Mouse (Mus musculus): Measurements from ENCODE around the gene Klb.

Gene Klb

DNA sequence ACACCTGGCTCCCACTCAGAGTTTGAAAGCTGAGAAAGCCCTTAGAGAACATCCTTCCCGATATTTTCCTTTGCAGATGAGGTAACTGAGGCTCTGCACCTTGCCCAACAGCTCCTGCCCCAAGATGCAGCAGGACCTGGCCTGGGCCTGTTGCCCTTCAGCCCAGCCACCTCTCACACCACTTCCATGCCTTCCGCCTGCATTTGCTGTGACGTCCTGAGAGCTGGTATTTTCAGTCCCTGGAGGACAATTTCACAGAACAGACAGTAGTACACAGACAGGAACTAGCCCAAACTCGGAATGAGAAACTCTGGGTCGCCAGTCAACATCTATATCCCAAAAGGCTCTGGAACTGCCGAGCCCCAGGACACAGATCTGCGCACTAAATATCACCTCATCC lies 26.6 kb downstream of the Klb start:
- DNase-seq (ENCODE audit: low spot score) = no peak

DNA sequence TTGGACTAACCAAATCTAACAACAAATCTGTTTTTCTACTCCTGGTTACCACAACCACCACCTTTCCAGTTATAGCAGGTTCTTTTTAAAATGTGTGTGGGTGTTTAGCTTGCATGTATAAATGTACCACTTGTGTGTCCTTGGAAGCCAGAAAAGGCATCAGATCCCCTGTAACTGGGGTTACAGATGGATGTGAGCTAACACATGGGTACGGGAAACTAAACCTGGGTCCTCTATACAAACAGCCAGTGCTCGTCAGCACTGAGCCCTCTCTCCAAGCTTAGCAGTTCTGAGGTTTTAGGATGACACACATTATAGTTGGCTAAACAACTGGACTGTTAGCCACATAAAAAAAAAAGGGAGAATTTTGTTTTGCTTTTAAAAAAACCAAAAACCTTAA lies 37.6 kb downstream of the Klb start:
- DNase-seq (ENCODE audit: low spot score) = no peak

DNA sequence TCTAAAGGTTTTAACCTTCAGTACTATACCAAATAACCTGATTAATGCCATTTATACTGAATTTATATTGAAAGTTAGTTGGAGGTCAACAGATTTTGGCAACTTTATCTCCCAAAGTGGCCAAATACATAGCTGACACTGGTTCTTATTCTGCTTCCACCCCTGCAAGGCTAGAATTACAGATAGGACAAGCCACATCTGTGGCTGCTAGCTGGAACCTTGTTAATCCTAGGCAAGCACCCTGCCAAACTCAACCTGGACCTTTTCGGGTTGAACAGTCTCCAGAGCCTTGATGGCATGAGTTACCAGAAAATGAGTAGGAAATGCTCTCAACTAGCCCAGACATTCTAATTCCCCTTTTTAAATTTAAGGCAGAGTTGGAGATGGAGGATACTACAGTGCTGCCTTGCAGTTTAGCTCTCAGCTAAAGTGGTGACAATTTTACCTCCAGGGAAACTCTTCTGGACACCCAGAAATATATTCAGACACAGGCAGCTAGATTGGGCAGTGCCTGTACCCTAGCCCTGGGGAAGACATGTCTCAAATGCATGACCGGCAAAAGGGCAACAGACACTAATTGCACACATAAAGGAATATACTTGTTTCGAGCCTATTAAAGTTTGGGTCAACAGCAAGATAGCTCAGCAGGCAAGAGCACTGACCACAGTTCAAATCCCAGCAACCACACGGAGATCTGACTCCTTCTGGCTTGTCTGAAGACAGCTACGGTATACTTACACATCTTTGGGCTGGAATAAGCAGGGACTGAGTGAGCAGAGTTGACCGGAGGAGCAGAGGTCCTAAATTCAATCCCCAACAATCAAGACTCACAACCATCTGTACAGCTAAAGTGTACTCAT lies 39.1 kb downstream of the Klb start:
- DNase-seq (ENCODE audit: low spot score) = no peak

DNA sequence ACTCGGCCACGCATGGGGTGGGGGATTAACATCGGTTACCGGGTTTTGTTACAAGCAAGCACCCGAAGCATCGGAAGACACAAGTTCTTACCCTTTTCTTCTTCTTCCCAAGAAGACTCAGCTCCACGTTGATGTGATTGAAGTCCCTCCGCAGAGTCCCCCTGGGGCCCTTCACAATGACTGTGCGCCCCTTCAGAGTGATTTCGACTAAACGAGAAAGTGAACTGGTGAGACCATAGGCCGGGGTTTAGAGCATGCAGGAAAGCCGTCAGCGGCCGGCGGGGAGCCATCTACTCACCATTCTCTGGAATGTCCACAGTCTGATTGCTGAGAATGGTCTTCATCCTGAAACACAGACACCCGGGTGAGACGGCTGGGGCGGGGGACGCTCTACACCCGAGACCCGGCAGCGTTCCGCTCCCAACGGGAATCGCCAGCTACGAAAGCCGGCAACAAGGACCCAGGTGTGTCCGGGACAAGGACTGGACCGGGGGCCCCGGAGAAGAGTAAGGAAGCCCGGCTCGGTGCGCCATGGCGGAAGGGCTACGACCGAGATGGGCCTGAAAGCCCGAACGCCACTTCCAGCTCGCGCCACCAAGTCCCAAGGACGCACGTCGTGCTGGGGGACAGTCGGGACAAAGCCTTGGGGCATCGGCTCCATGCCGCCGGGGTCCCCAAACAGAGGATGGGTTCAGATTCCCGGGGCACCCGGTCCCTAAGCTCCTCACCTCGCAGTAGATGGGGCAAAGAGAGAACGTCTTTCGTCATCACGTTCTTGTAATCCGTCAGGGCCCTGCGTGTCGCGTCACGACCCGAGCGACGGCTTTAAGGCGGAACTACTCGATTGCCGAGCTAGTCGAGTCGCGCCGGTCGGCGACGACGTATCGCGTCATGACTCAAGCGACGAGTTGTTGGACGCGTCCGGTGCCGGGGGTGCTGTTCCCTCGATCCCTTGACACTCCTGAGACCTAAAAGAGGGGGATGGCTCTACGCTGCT lies 42.8 kb downstream of the Klb start, which contains the start of the genes Rpl9 and Lias:
Rpl9 (minus strand) TSS at position 797 of the 997 bp plus-strand sequence.
Lias (plus strand) TSS at position 850 of the 997 bp plus-strand sequence.
- peak; percentile 98 for DNase-seq (ENCODE audit: low spot score)

DNA sequence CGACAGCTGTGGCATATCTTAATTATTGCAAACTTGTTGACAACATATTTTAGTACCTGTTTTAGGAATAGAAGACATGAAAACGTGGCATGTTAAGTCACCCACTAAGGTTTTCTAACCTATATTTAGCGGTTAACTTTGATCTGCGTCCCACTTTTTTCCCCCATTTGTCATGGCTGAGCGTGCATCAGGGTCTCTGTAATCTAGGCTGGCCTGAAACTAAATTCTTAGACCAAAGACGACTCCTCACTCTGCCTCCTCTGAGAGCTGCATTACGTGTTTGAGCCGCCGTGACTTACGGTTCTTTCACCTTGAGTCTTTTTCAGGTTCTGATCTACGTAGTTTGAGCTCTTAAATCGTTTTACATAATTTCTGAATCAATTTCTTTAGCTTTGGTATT lies 43.6 kb downstream of the Klb start:
- peak; percentile 67 for DNase-seq (ENCODE audit: low spot score)

DNA sequence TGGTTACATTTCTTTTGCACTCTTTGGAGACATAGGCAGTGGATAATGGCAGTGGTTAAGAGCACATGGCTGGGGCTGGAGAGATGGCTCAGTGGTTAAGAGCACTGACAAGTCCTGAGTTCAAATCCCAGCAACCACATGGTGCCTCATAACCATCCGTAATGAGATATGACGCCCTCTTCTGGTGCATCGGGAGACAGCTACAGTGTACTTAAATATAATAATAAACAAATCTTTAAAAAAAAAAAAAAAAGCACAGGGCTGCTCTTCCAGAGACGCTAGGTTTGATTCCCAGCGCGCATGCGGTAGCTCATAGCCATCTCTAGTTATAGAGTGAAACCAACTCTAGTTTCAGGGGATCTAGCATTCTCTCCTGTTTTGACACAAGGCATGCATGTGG lies 46.3 kb downstream of the Klb start:
- no peak for DNase-seq (ENCODE audit: low spot score)

DNA sequence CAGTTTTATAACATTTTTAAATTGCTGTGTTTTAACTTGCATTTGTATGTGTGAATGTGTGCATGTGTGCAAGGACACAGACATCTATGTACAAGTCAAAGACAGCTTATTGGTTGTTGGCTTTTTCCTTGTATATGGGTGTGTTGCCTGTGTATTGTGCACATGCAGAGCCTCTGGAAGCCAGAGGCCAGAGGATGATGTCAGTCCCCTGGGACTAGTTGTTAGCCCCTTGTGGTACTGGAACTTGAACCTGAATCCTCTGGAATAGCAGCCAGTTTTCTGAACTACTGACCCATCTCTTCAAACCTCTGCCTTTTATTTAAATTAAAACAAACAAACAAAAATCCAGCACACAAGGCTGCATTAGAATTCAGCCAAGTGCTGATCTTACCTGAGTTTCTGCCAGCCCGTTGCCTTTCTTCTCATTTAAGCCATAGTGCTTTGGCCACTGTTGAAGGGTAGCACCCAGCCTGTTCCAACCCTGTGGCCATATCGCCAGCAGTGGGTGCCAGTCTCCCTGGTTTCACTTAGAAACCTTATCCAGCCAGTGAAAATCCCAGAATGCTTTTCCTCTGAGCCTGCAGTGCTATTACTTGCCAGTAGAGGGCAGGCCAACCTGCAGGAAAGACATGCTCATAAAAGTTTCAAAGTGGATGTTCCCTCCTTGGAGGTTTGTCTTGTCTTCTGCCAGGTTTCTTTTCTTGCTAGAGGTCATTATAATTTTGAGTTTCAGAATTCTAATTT lies 53.3 kb downstream of the Klb start:
- DNase-seq (ENCODE audit: low spot score) = peak; percentile 84

DNA sequence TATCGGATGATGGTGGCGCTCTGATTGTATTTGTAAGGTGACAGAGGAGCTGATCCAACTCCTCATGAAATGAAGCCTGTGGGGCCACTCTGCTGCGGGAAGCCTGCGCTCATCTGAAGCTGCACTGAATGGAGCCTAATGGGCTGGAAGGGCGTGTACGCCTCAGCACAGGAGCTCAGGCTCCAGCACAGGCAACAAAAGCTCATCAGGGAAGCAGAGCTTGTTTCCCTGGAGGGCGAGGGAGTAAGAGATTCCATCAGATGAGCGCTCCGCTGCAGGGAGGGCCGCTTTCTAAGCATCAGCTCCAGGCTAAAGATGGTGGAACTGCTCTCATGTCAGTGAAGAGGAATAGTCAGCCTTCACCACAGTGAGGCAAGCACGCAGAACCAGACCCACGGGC lies 59.9 kb downstream of the Klb start:
- peak; percentile 36 for DNase-seq (ENCODE audit: low spot score)

DNA sequence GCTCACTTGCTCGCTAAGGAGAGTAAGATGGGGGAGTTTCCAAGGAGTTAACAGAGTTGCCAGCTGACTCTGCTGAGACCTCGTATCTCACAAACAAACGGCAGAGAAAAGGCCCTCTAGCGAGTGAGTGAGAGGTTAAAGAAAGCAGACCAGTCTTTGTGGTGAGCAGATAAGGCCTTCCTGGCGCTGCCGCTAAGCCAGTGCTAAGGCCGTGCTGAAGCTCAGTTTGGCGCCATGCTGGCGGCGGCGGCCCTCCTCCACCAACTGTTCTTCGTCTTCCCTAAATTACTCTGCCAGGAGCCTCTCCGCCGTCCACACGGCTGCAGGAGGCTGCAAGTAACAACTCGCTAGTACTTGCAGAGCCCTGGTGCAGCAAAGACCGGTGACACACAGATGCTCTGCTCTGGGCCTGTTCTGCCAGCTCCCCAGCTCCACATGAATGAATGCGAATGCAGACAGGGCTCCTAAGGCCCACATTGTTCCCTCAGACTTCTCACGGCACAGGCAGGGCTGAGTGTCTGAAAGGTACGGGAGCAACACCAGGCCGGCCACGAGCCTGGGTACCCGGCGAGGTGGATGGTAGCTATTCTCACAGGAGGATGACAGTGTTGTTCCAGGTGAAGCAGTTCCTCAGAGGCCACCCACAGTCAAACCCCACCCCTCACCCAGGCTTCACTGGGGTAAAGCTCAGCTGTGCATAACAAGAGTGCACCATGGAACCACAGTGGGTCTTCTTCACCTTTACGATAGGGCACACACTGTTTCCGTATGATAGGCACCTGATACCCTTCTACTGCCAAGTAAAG lies 67.7 kb downstream of the Klb start:
- peak; percentile 80 for DNase-seq (ENCODE audit: low spot score)

DNA sequence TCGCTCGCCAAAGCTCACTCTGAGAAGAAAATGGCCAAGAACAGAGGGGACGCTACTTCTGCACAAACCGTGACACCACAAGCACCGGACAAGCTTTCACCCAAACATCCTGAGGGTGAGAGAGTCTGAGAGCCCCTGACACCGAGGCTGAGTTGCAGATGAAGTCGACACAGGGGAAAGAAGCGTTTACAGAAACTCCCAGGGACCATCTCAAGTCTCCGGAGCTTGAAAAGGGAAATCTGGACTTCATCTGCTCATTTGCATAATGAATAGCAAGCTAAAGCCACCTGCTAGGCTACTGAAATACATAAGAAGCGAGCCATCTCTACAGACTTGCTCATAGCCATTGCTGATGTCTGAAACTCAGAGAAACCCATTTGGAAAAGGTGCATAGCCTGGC lies 71.0 kb downstream of the Klb start:
- no peak for DNase-seq (ENCODE audit: low spot score)

DNA sequence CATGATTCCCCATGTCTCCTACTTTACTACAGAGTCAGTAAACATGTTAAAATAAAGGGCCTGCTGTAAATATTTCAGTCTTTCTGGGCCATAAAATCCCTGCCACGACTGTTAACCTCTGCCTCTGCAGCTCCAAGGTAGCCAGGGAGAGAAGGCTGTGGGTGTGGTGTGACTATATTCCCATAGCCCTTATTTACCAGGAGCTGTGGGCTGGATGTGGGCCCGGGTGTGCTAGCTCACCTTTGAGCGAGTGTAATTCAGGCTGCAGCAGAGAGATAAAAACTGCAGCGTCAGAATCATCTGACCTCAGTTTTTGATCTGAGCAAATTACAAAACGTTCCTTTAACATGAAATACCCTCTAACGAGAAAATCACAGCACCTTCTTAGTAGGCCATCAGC lies 72.7 kb downstream of the Klb start:
- DNase-seq (ENCODE audit: low spot score) = no peak

DNA sequence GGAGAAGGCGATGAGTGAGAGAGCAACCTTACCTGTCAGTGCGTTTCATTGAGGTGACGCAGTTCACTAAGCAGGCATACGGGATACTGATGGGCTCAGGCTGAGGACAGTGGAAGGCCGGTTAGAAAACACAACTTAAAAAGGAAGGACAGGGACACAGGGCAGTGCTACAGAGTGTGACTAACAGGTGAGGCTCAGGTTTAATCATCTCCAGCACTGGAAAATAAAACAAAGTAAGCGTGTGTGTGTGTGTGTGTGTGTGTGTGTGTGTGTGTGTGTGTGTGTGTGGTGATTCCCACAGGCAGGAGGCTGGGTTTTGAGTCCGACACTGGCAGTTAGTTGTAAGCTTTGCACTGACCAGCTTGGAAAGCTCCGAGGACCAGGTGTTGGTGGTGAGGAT lies 74.7 kb downstream of the Klb start:
- DNase-seq (ENCODE audit: low spot score) = no peak

DNA sequence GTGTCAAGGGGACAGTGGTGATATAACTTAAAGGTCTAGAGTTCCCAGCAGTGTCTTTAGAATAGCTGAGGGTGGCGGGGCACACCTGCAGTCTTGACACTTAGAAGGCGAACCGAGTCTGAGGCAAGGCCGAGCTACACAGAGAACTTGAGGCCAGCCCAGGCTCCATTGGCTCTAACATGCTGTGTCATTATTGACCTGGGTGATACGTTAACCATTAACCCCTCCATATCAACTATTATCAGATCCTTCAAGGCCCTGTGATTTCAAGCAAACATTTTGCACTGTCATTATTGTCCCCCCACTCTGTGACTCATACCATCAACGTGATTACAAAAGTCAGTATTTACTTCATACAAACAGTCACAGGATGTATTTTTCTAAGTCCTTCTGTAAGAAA lies 76.1 kb downstream of the Klb start:
- no peak for DNase-seq (ENCODE audit: low spot score)

DNA sequence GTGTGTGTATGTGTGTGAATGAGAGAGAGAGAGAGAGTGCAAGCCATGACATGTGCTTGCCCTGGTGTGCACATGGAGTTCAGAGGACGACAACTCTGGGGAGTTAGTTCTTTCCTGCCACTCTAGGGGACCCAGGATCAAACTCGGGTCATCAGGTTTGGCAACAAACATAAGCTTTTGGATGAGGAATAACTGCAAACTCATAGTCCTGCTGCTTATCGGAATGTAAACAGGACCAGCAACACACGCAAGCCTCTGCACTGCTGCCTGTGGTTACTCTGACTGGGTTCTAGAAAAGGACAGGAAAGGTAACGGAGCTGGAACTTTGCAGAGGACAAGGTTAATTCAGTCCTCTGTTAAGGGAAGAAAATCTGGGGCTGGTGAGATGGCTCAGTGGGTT lies 77.1 kb downstream of the Klb start:
- DNase-seq (ENCODE audit: low spot score) = no peak

DNA sequence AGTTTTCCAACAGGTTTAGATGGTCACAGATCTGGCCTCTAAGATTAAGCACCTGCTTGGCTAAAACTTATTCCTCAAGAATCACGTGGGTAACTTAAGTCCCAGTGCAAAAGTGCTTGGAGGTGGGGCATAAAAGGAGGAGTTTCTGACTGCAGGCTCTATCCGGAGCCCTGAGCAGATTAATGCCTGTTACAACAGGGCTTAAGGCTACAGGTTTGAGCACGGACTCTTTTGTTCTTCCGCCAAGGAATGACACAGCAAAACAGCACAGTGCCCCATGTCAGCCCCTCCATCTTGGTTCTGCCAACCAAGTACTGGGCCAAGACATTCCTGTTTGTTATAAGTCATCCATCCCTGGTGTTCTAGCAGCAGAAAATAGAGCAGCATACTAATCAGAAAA lies 80.2 kb downstream of the Klb start:
- DNase-seq (ENCODE audit: low spot score) = no peak

DNA sequence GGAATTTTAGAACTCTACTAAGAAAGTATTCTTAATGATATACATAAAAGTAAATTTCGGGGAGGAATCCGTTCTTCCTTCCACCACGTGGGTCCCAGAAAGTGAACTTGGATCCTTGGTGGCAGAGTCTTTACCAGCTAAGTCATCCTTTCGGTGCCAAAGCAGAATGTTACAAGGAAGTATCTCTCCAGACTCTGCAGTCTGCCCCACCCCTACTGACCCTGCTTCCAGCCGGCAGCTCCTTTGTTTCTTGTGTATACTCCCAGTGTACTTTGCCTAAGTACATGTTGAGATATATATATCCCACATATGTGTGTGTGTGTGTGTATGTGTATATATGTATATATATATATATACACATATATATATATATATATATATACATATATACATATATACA lies 81.3 kb downstream of the Klb start:
- DNase-seq (ENCODE audit: low spot score) = no peak
